Mouse (Mus musculus) embryonic facial prominence, embryonic 15.5 days (tissue): ENCODE data around the gene Apon. TPM values are rescaled to one million over a fixed set of nuclear protein-coding genes. Genes with fewer than 3 reads are reported as not detected.
A peak's percentile ranks its signal among the peaks of the same experiment; 100 is the strongest.
"Not testable (repeated sequence)": the region's sequence is repeated elsewhere in the genome, so short reads cannot be mapped to it uniquely, and the experiment has no call there.

Source experiments
- ATAC-seq: fragments of 200-750 bp; cut with Nextera tagmentation; 2 replicates; pipeline ENCODE4 v1.8.0; 2017; ENCODE audit warnings: low read depth, moderate TSS enrichment; ENCODE audit not compliant: insufficient number of reproducible peaks, low FRiP score, low TSS enrichment
- H3K27ac ChIP-seq: fragments of 300-500 bp; sonication (generic); replicated peaks from 2 replicates; pipeline ENCODE4 v1.5.1; 2015; ENCODE audit warnings: mild to moderate bottlenecking, inconsistent platforms
- H3K27me3 ChIP-seq: fragments of 300-500 bp; sonication (generic); 2 replicates; pipeline ENCODE4 v1.6.1; 2015; ENCODE audit warnings: inconsistent platforms
- H3K36me3 ChIP-seq: fragments of 300-500 bp; sonication (generic); 2 replicates; pipeline ENCODE4 v1.6.1; 2015; ENCODE audit warnings: mild to moderate bottlenecking, inconsistent platforms
- H3K4me1 ChIP-seq: fragments of 300-500 bp; sonication (generic); 2 replicates; pipeline ENCODE4 v1.6.1; 2015; ENCODE audit warnings: inconsistent platforms
- H3K4me2 ChIP-seq: fragments of 300-500 bp; sonication (generic); replicated peaks from 2 replicates; pipeline ENCODE4 v1.6.1; 2015; ENCODE audit warnings: mild to moderate bottlenecking, inconsistent platforms
- H3K4me3 ChIP-seq: fragments of 300-500 bp; sonication (generic); replicated peaks from 2 replicates; pipeline ENCODE4 v1.5.1; 2015; ENCODE audit warnings: mild to moderate bottlenecking, inconsistent platforms
- H3K9ac ChIP-seq: fragments of 300-500 bp; sonication (generic); 2 replicates; pipeline ENCODE4 v1.6.1; 2015; ENCODE audit warnings: inconsistent platforms
- H3K9me3 ChIP-seq: fragments of 300-500 bp; sonication (generic); replicated peaks from 2 replicates; pipeline ENCODE4 v1.6.1; 2016; ENCODE audit warnings: inconsistent platforms
- WGBS: fragments of 180-500 bp; shearing (Covaris S2); methylation state at CpG from one replicate; pipeline ENCODE4 v1.1.7; 2015; 5-methylcytosine and 5-hydroxymethylcytosine counted together
- polyA plus RNA-seq: library from polyadenylated mRNA; unstranded; fragments of >200 nt; fragmentation: Nextera tagmentation; extraction: Ambion mirVana; gene quantifications from 2 replicates; pipeline ENCODE4 v1.2.1, GENCODE M21; 2015

Gene Apon
- polyA plus RNA-seq, 1 experiment from 2014 or later: 0.27 TPM

DNA sequence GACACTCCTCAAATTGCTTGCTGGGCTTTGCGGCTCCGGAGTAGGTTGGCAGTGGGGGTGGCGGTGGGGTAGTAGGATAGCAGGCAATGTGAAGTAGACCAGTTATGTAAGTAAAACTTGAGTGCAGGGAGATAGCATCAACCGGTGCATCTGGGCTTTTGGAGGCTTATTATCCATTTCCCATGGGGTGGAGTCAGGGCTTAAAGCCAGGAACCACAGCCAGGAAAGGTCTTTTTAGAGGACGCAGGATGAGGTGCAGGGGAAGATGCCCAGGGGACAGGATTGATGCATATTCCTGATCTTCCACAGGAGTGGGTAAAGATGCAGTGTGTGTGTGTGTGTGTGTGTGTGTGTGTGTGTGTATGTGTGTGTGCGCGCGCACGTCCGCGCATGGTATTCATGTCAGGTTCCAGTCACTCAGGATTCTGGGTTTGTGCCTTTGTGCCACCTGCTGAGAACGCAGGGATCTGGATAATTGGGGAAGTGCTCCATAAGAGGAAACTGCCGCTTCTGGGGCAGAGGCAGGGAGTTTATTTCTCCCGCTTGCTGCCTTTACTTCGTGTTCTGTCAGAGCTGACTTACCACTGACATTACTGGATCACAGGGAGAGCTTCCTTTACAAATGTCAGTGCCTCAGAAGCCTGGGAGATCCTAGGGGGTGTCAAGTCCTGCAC, 16.0 kb upstream of the Apon start:
- peaks cover 29% of the 10 kb centered on the region for H3K36me3 ChIP-seq
- H3K9ac ChIP-seq: no peak overlapping the region
- WGBS: 61% methylated on average over 15 of the region's 15 CpGs
- H3K4me2 ChIP-seq: no peak overlapping the region
- no peak for ATAC-seq
- H3K27me3 ChIP-seq: no peaks in the 10 kb centered on the region
- peaks cover 15% of the 10 kb centered on the region for H3K4me1 ChIP-seq
- H3K4me3 ChIP-seq: no peak overlapping the region
- no peaks in the 10 kb centered on the region for H3K9me3 ChIP-seq
- no peak overlapping the region; the same call in 1 of the 2 replicates for H3K27ac ChIP-seq

DNA sequence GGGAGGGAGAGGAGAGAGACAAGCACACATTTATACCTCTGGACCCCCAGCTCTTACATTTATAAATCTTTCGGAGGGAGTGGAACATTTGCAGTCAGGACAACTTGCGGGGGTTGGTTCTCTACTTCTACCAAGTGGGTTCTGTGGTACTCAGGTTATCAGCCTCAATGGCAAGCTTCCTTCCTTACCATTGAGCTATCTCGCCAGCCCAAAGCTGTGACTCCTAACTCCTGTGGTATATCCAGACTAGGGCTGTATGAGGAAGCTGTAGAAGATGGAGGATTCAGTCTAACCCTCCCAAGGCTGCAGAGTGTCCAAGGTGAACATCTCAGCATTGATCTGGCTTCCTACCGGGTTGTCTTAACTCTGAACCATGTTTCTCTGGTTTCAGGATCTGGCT, 14.8 kb upstream of the Apon start:
- Histone ChIP-seq H3K27ac (no peak overlapping the region), H3K36me3 (peaks cover 40% of the 10 kb centered on the region), H3K4me1 (peaks cover 15% of the 10 kb centered on the region), H3K27me3 (no peaks in the 10 kb centered on the region), H3K4me3 (no peak overlapping the region), H3K9ac (no peak overlapping the region), H3K9me3 (no peaks in the 10 kb centered on the region), H3K4me2 (no peak overlapping the region)
- ATAC-seq: no peak
- WGBS: 89% methylated on average over 4 of the region's 4 CpGs

DNA sequence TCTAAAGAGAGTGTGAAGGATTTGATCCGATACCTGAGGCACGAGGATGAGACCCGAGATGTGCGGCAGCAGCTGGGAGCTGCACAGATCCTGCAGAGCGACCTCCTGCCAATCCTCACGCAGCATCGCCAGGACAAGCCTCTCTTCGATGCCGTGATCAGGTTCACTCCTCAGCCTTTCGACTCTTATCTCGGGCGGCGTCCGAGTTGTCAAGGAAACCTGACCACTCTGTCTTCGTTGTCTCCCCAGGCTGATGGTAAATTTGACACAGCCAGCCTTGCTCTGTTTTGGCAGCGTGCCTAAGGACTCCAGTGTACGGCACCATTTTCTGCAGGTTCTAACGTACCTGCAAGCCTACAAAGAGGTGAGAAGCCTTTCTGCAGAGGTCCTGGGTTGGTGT, 13.8 kb upstream of the Apon start:
- WGBS: 85% methylated on average over 18 of the region's 18 CpGs
- H3K36me3 ChIP-seq: peaks cover 50% of the 10 kb centered on the region
- no peak for ATAC-seq

DNA sequence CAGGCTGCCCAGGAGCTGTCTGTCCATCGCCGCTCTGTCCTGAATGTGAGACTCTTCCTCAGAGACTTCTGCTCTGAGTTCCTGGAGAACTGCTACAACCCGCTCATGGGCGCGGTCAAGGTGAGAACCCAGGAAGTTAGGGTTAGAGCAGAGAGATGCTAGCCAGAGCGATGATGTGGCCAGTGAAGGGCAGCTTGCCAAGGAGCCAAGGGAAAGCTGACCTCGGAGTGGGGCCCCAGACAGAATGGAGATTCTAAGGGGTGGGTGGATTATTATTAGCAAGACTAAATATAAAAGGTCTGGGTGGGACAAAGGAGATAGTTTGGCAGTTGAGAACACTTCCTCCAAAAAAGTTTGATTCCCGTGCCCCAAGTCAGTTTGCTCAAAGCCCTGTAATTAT, 10.6 kb upstream of the Apon start:
- H3K9ac ChIP-seq: no peak overlapping the region
- no peak overlapping the region for H3K4me3 ChIP-seq
- ATAC-seq: no peak
- peaks cover 78% of the 10 kb centered on the region for H3K36me3 ChIP-seq
- H3K9me3 ChIP-seq: no peaks in the 10 kb centered on the region
- WGBS: 85% methylated on average over 8 of the region's 8 CpGs
- no peak overlapping the region for H3K4me2 ChIP-seq
- H3K27me3 ChIP-seq: no peaks in the 10 kb centered on the region
- 0 out of 2 replicates have a peak overlapping the region, but pooled peaks have one; percentile 7 for H3K27ac ChIP-seq
- H3K4me1 ChIP-seq: no peaks in the 10 kb centered on the region

More for the DNA sequence above, 13.8 kb upstream of the Apon start:
- no peaks in the 10 kb centered on the region for H3K9me3 ChIP-seq
- no peak overlapping the region for H3K27ac ChIP-seq
- no peak overlapping the region for H3K9ac ChIP-seq
- H3K4me1 ChIP-seq: peaks cover 15% of the 10 kb centered on the region
- H3K4me2 ChIP-seq: no peak overlapping the region
- no peak overlapping the region for H3K4me3 ChIP-seq
- no peaks in the 10 kb centered on the region for H3K27me3 ChIP-seq

DNA sequence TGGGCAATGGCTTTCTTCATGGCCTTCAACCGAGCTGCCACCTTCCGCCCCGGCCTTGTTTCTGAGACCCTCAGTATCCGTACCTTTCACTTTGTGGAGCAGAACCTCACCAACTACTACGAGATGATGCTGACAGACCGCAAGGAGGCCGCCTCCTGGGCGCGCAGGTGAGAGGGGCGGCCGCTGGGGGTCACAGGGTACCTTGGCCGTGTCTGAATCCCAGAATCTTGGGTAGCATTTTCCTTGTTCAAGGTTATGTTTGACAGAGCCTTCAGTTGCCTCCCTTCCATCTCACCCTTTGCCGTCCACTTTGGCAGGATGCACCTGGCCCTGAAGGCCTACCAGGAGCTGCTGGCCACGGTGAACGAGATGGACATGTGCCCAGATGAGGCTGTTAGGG, 9.8 kb upstream of the Apon start:
- H3K4me1 ChIP-seq: no peaks in the 10 kb centered on the region
- ATAC-seq: no peak
- WGBS: 93% methylated on average over 15 of the region's 15 CpGs
- H3K9me3 ChIP-seq: no peaks in the 10 kb centered on the region
- H3K36me3 ChIP-seq: peaks cover 85% of the 10 kb centered on the region
- H3K27ac ChIP-seq: no peak overlapping the region
- H3K4me3 ChIP-seq: no peak overlapping the region
- H3K4me2 ChIP-seq: no peak overlapping the region
- H3K27me3 ChIP-seq: no peaks in the 10 kb centered on the region
- no peak overlapping the region for H3K9ac ChIP-seq

DNA sequence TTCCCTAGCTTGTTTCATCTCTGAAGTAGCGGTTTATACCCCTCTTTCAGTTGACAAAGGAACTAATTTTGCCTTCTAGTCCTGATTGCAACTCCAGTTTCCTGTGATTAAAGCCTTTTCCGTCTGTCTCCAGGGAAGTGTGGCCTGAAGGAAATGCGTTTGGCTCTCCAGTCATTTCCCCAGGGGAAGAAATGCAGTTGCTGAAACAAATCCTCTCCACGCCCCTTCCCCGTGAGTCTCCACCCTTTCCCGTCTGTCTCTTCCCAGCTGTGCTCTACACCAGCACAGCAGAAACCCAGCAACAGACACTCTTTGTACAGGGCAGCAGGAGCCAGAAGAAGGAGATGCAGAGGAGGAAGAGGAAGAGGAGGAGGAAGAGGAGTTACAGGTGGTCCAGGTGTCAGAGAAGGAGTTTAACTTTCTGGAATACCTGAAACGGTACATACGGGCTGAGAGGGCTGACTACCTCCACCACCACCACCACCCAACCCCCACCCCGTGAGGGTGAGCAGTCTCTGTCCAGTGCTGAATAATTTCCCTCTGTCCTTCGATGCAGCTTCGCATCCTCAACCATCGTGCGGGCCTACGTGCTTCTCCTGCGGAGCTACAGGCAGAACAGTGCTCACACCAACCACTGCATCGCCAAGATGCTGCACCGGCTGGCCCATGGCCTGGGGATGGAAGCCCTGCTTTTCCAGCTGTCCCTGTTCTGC, 6.7 kb upstream of the Apon start:
- WGBS: 61% methylated on average over 17 of the region's 17 CpGs
- Histone ChIP-seq H3K4me1 (no peaks in the 10 kb centered on the region), H3K9ac (no peak overlapping the region), H3K36me3 (peaks cover 93% of the 10 kb centered on the region), H3K9me3 (no peaks in the 10 kb centered on the region), H3K27me3 (no peaks in the 10 kb centered on the region), H3K4me2 (no peak overlapping the region), H3K27ac (peak overlapping the region; percentile 72; the same call in 1 of the 2 replicates), H3K4me3 (no peak overlapping the region)
- ATAC-seq: no peak

DNA sequence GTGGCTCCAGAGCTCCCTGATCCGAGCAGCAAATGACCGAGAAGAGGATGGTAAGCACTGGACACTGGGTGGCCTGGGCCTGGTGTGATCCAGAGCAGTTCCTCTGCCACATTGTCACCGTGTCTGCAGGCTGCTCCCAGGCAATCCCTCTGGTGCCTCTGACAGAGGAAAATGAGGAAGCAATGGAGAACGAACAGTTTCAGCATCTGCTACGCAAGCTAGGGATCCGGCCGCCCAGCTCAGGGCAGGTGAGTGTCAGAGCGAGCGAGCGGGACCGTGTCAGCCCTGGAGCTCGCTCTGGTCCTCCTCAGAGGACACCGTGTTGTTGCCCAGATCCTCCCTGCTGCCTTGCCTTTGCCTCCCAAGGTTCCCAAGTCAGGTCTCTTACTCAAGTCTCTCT, 3.3 kb upstream of the Apon start:
- no peak for ATAC-seq
- H3K27ac ChIP-seq: no peak overlapping the region
- H3K9ac ChIP-seq: no peak overlapping the region
- 91% methylated on average over 13 of the region's 13 CpGs for WGBS
- no peak overlapping the region for H3K4me3 ChIP-seq
- H3K27me3 ChIP-seq: no peaks in the 10 kb centered on the region
- peaks cover 76% of the 10 kb centered on the region for H3K36me3 ChIP-seq
- no peak overlapping the region for H3K4me2 ChIP-seq
- no peaks in the 10 kb centered on the region for H3K9me3 ChIP-seq
- no peaks in the 10 kb centered on the region for H3K4me1 ChIP-seq

DNA sequence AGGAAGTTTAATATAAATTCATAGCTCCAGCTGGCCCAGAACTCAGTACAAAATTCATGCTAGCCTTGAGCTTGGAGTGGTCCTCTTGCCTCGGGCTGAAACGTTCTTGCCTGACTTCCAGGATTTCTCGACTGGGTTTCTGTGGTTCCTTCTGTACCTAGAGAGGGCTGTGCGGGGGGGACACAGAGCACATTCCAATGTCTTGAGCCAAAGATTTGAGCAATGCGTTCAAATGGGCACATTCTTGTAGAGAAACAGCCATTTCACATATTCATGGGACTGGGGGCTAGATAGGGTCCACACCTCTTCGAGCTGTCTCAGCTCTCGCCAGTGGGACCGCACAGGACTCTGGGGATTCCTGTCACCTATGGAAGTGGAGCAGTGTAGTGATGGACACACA, 2.0 kb downstream of the Apon start:
- no peak overlapping the region for H3K4me3 ChIP-seq
- H3K4me2 ChIP-seq: no peak overlapping the region
- H3K27ac ChIP-seq: no peak overlapping the region
- no peak overlapping the region for H3K9ac ChIP-seq
- peaks cover 24% of the 10 kb centered on the region for H3K36me3 ChIP-seq
- ATAC-seq: no peak
- H3K9me3 ChIP-seq: no peaks in the 10 kb centered on the region
- H3K4me1 ChIP-seq: no peaks in the 10 kb centered on the region
- WGBS: 81% methylated on average over 8 of the region's 8 CpGs
- no peaks in the 10 kb centered on the region for H3K27me3 ChIP-seq

DNA sequence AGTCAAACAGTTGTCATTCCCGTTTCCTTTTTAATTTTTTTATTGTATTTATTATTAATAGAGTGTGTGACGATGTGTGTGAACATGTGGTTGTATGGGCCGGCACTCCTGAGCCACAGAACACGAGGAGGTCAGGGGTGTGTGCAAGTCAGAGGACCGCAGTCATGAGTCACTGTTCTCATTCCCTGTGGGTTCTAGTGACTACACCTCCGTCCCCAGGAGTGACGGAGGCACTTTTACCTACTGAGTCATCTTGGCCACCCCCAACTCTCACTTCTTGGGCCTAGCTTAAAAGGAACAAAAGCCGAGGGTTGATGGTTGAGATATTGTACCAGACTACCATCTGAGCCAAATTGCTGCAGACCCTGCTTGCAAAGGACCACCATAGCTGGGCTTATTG, 2.4 kb downstream of the Apon start:
- H3K9ac ChIP-seq: no peak overlapping the region
- ATAC-seq: no peak
- no peaks in the 10 kb centered on the region for H3K9me3 ChIP-seq
- no peaks in the 10 kb centered on the region for H3K4me1 ChIP-seq
- H3K27ac ChIP-seq: no peak overlapping the region
- no peak overlapping the region for H3K4me3 ChIP-seq
- H3K36me3 ChIP-seq: peaks cover 20% of the 10 kb centered on the region
- no peak overlapping the region for H3K4me2 ChIP-seq
- no peaks in the 10 kb centered on the region for H3K27me3 ChIP-seq
- WGBS: 77% methylated on average over 8 of the region's 8 CpGs

DNA sequence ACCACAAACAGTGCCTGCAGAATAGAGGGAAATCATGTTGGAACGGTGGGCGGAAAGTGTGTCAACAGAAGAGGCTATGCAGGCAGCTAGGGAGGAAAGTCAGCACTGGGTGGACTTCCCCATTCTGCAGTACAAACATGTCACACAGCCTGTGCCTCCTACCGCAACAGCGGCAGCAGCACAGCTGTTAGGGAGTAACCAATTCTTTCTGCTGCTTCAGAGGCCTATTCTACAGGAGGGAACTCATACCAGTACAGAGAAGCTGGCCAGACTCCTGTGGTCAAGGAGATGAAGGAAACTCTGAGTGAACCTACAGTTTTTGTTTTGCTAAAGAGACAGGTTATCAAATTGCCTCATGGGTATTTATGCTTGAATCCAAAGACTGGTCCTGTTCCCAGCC, 5.1 kb downstream of the Apon start:
- WGBS: 71% methylated on average over 4 of the region's 4 CpGs
- no peak overlapping the region for H3K27ac ChIP-seq
- no peaks in the 10 kb centered on the region for H3K4me1 ChIP-seq

DNA sequence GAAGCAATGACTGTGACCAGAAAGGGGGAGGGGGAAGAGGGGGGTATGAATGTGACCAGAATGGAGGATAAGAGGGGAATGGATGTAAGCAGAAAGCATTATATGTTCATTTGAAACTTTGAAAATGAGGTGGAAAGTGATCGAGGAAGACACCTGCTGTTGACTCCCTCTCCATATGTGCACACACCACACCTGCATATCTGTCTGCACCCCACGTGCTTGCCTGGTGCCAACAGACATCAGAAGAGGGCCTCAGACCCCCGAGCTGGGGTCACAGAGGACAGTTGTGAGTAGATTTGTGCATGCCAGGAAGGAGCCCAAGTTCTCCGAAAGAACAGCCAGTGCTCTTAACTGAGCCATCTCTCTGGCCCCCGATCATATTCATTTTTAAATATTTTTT, 6.0 kb downstream of the Apon start:
- H3K4me1 ChIP-seq: no peaks in the 10 kb centered on the region
- H3K4me2 ChIP-seq: no peak overlapping the region
- WGBS: 79% methylated on average over 5 of the region's 5 CpGs

More for the DNA sequence above, 5.1 kb downstream of the Apon start:
- ATAC-seq: no peak
- H3K27me3 ChIP-seq: no peaks in the 10 kb centered on the region
- H3K4me3 ChIP-seq: no peak overlapping the region
- H3K9ac ChIP-seq: no peak overlapping the region
- no peaks in the 10 kb centered on the region for H3K36me3 ChIP-seq
- no peak overlapping the region for H3K4me2 ChIP-seq
- H3K9me3 ChIP-seq: no peaks in the 10 kb centered on the region

DNA sequence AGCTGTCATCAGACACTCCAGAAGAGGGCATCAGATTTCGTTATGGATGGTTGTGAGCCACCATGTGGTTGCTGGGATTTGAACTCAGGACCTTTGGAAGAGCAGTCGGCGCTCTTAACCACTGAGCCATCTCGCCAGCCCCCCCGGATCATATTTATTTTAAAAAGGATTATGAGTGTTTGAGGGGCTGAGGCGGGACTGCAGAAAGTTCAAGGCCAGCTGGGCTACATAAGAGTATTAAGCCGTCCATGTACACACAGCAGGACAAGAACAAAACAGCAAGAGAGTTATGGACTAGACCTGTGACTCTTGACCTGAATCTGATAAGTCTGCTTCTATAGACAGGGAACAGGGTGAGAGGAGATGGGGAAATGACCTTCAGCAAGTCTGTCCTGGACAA, 6.5 kb downstream of the Apon start:
- not testable (repeated sequence) for ATAC-seq, H3K9me3 ChIP-seq, H3K4me1 ChIP-seq, H3K4me3 ChIP-seq, H3K36me3 ChIP-seq, H3K27ac ChIP-seq, H3K27me3 ChIP-seq, H3K4me2 ChIP-seq, H3K9ac ChIP-seq
- WGBS: 80% methylated on average over 7 of the region's 7 CpGs

More for the DNA sequence above, 6.0 kb downstream of the Apon start:
- no peaks in the 10 kb centered on the region for H3K36me3 ChIP-seq
- no peak overlapping the region for H3K4me3 ChIP-seq
- H3K27me3 ChIP-seq: no peaks in the 10 kb centered on the region
- no peak for ATAC-seq
- no peak overlapping the region for H3K9ac ChIP-seq
- H3K27ac ChIP-seq: no peak overlapping the region
- no peaks in the 10 kb centered on the region for H3K9me3 ChIP-seq
